Mouse (Mus musculus): ENCODE data around the gene Gas2l3. TPM values are rescaled to one million over a fixed set of nuclear protein-coding genes. Genes with fewer than 3 reads are reported as not detected.

Gene Gas2l3
- total RNA-seq, 2 experiments from 2014 or later = 2.1 to 2.3 TPM

DNA sequence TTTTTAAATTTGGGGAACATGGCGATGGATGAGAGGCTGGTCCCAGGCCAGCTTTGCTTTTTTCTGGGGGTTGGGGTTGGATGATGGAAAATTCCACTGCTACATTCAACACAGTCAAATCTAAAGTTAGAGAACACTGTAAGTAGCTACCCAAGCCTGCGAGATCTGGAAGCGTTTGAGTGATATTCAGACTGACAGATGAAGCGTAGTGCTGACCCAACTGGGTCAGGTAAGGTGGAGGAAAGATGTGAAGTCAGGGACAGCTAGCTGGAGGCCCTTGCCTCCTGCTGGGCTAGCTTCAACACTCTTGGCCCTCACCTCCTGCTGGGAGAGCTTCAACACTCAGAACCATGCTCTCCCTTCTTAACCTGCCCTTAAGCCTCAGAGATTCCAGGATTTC, 38.8 kb downstream of the Gas2l3 start:
- DNase-seq (ENCODE audit: extremely low spot score in 1 of 2, low spot score in 1 of 2) = no peak

GRCm38 (mm10) chr10:89400674-89401336, 43.0 kb downstream of the Gas2l3 start:
- peak in 1 of 2 experiments; percentile 8 for DNase-seq (ENCODE audit: extremely low spot score in 1 of 2, low spot score in 1 of 2)

DNA sequence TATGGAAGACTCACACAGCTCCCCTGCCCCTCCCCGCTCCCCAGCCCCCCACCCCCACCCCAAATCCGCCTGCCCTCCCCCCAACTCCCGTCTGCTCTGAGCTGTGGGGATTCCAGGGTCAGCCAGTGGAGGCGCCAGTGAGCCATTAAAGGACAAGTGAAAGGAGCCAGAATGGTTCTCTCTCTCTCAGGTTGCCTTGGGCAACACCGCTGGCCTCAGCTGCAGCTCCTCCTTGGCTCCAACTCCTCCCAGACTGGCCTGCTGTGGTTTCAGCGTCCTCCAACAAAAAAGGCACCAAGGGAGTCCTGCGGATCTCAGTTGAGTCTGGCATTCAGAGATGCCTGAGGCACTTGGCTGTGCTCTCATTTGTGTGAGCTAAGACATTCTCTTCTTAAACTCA, 47.9 kb downstream of the Gas2l3 start:
- peak in 1 of 2 experiments; percentile 57 for DNase-seq (ENCODE audit: extremely low spot score in 1 of 2, low spot score in 1 of 2)

DNA sequence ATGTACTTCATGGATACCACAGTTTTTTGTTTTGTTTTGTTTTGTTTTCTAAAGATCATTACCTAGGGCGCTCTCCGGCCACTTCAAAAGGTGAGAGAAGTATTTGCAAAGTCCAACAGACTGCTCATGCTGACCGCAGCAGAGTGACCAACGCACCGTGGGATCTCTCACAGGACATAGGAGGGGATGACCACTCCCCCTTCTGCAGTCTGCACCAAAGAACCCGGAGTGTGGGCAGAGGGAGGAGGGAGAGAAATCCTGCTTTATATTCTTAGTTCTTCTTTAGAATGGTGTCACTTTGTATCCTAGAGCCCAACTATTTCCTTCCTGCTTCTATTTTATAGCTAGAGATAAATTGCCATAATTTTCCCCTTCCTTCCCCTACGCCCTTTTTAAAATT, 48.4 kb downstream of the Gas2l3 start:
- no peak for DNase-seq (ENCODE audit: extremely low spot score in 1 of 2, low spot score in 1 of 2)

DNA sequence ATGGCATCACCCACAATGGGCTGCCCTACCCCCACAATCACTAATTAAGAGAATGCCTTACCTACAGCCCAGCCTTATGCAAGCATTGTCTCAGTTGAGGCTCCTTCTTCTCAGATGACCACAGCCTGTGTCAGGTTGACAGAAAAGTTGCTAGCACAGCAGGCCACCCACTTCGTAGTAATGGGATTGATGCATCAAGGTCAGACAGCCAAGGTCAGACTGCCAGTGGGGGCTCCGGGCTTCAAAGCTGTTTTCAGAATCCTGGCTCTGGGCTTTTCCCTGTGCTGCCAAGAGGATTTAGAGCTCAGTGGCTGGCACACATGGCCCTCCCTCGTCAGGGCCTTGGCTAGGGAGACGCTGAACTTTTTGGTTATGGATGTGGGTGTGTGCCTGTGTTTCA, 51.1 kb downstream of the Gas2l3 start:
- no peak for DNase-seq (ENCODE audit: extremely low spot score in 1 of 2, low spot score in 1 of 2)

DNA sequence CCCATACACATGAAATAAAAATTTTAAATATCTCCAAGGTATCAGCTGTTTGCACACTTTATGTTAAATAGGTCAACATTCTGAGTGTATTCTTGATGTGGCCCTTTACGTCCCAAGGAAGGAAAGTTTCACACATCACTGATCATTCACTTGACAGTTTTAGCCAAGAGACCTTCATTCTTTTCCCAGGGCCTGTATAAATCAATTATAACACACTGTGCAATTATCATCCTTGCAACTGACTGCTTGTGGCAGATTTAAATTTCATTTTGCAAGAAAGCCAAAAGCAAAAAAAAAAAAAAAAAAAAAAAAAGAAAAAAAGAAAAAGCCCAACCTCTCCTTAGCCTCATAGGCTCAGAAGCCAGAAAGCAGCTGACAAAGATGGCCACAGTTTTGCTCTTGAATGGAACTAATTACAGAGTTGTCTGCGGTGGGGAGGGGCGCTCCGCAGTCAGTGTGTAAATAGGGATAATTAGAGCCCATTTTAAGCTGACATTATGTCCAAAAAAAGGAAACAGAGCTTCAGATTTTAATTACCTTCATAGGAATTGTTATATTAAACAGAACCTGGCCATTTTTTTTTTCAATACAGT, 52.1 kb downstream of the Gas2l3 start:
- DNase-seq (ENCODE audit: extremely low spot score in 1 of 2, low spot score in 1 of 2) = no peak

DNA sequence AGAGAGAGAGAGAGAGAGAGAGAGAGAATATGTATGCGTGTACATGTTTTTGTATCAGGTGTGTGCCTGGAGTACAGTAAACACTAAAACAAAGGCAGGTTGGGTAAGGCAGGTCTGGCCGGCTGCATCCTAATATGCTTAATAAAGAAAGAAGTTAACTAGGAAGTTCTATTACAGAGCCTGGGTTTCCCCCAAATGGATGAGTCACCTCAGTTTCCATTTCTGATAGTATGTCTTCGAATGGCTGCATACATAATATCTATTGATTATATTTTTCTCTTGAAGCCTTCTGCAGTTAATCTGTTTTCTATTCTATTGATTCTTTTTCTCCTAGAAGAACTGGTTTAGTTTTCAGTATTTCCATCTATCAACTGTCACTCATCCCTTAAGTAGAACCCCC, 57.3 kb downstream of the Gas2l3 start:
- no peak for DNase-seq (ENCODE audit: extremely low spot score in 1 of 2, low spot score in 1 of 2)

DNA sequence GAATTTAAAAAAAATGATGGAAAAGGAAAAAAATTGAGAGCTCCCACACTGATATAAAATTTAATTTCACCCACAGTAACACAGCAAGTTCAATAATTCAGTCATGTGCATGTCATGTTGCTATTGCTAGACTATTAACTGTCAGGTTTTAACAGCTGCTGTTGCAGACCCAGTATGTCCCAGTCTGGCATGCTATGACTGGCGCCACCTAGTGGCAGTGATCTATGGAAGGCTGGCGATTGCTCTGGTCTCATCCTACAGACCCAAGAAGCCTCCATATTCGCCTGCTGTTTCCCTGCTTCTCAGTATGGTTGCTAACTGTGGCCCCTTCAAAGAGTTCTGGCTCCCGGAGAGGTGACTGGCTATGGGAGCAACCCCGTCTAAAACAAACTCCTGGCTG, 60.3 kb downstream of the Gas2l3 start:
- peak; percentile 56 to 84 for DNase-seq (ENCODE audit: extremely low spot score in 1 of 2, low spot score in 1 of 2)

- DNase-seq (ENCODE audit: extremely low spot score in 1 of 2, low spot score in 1 of 2) = no peak
These were observed 66.0 kb downstream of the Gas2l3 start for GRCm38 (mm10) chr10:89377750-89378149.

- no peak for DNase-seq (ENCODE audit: extremely low spot score in 1 of 2, low spot score in 1 of 2)
These were observed 73.7 kb downstream of the Gas2l3 start for GRCm38 (mm10) chr10:89370051-89370450.

DNA sequence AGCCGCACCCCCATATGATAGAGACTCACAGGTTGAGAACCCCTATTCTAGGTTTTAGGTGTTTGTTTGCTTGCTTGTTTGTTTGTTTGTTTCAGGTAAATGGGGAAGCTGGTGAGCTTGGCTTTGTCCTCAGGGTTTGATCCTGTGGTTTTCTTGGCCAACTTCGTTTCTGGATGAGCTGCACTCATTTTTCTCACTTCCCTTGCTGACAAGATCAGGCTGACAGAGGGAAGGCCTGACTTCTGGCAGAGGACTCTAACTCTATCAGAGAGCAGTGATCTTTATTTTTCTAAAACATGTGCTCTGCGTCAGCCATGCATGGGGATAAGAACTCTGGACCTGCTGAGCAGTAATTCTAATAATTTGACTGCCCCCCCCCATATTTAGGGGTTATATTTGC, 84.8 kb downstream of the Gas2l3 start:
- DNase-seq (ENCODE audit: extremely low spot score in 1 of 2, low spot score in 1 of 2) = no peak

Other genes starting within 250 kb of the Gas2l3 start
- 10 to 100 TPM; 19.6 to 22.3 TPM for gene Ano4, start 99.2 kb downstream of the Gas2l3 start, total RNA-seq (2021)
- under 1 TPM in 1 of 2 experiments, not detected in 1; 0.22 TPM for gene Nr1h4, start 89.6 kb upstream of the Gas2l3 start, total RNA-seq (2021)
- 1 to 10 TPM; 3.7 TPM for gene Slc17a8, start 177.3 kb upstream of the Gas2l3 start, total RNA-seq (2021)
- gene Scyl2, start 242.3 kb upstream of the Gas2l3 start, total RNA-seq (2021) = 10 to 100 TPM; 23.4 to 28.5 TPM